Mouse (Mus musculus) liver, embryonic 15.5 days (tissue): Measurements from ENCODE around the gene Slc44a5. TPM values are rescaled to one million over a fixed set of nuclear protein-coding genes. Genes with fewer than 3 reads are reported as not detected.
"Not testable (repeated sequence)": the region's sequence is repeated elsewhere in the genome, so short reads cannot be mapped to it uniquely, and the experiment has no call there.

ENCODE experiments used
- ATAC-seq: fragments of 200-750 bp; cut with Nextera tagmentation; 2 replicates; pipeline ENCODE4 v1.8.0; 2017; ENCODE audit warnings: moderate number of reproducible peaks, mild to moderate bottlenecking, moderate library complexity; ENCODE audit not compliant: insufficient read depth
- H3K27ac ChIP-seq: fragments of 300-500 bp; sonication (generic); replicated peaks from 2 replicates; pipeline ENCODE4 v1.5.1; 2015; ENCODE audit warnings: mild to moderate bottlenecking, inconsistent platforms
- H3K27me3 ChIP-seq: fragments of 300-500 bp; sonication (generic); 2 replicates; pipeline ENCODE4 v1.6.1; 2015; ENCODE audit warnings: mild to moderate bottlenecking, inconsistent platforms
- H3K36me3 ChIP-seq: fragments of 300-500 bp; sonication (generic); replicated peaks from 2 replicates; pipeline ENCODE4 v1.6.1; 2015; ENCODE audit warnings: moderate library complexity, mild to moderate bottlenecking, inconsistent platforms
- H3K4me1 ChIP-seq: fragments of 300-500 bp; sonication (generic); replicated peaks from 2 replicates; pipeline ENCODE4 v1.6.1; 2015; ENCODE audit warnings: inconsistent platforms
- H3K4me2 ChIP-seq: fragments of 300-500 bp; sonication (generic); 2 replicates; pipeline ENCODE4 v1.6.1; 2015; ENCODE audit warnings: moderate library complexity, mild to moderate bottlenecking, inconsistent platforms
- H3K4me3 ChIP-seq: fragments of 300-500 bp; sonication (generic); replicated peaks from 2 replicates; pipeline ENCODE4 v1.5.1; 2015; ENCODE audit warnings: mild to moderate bottlenecking, inconsistent platforms
- H3K9ac ChIP-seq: fragments of 300-500 bp; sonication (generic); 2 replicates; pipeline ENCODE4 v1.6.1; 2015; ENCODE audit warnings: moderate library complexity, mild to moderate bottlenecking, inconsistent platforms
- H3K9me3 ChIP-seq: fragments of 300-500 bp; sonication (generic); replicated peaks from 2 replicates; pipeline ENCODE4 v1.6.1; 2016; ENCODE audit warnings: inconsistent platforms
- WGBS: fragments of 180-500 bp; shearing (Covaris S2); methylation state at CpG from one replicate; pipeline ENCODE4 v1.1.7; 2015; ENCODE audit warnings: mixed read lengths; ENCODE audit not compliant: insufficient replicate concordance; 5-methylcytosine and 5-hydroxymethylcytosine counted together
- polyA plus RNA-seq: library from polyadenylated mRNA; unstranded; fragments of >200 nt; fragmentation: Nextera tagmentation; extraction: Ambion mirVana; gene quantifications from 2 replicates; pipeline ENCODE4 v1.2.1, GENCODE M21; 2015

Slc44a5 gene
- polyA plus RNA-seq, 1 experiment from 2014 or later, result 0.29 TPM

DNA sequence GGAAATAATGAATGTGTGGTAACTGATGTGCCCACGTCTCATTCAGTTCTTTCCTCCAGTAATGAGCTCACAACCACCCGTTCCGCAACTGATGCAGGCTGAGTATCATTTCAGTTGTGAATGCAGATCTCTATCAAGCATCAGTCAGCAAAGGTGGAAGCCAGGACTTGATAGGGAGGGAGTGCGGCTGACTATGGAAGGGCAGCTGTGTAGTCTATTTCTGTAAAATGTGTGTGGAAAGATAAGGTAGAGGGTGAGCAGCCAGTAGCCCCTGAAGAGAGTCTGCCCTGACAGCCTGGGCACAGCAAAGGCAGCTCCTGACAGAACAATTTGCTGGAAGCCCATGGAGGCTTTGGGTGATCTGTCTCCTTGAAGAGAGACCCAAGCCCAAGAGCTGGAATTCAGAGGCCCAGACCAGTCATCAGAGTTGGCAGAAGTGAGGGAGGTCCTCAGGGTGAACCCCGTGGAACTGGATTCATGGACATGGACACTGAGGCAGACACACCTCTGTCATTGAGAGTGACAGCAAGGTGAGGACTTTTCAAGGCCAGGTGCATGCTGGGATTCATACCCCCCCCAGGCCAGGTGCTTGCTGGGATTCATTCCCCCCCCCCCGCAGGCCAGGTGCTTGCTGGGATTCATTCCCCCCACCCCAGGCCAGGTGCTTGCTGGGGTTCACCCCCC, 157.3 kb downstream of the Slc44a5 start:
- no peak overlapping the region for H3K27ac ChIP-seq
- no peak overlapping the region for H3K9ac ChIP-seq
- peak overlapping the region; percentile 44 for H3K4me2 ChIP-seq
- H3K9me3 ChIP-seq, result no peaks in the 10 kb centered on the region
- H3K36me3 ChIP-seq, result no peaks in the 10 kb centered on the region
- no peaks in the 10 kb centered on the region; the same call in 1 of the 2 replicates for H3K27me3 ChIP-seq
- H3K4me1 ChIP-seq, result peaks cover 20% of the 10 kb centered on the region
- no peak overlapping the region for H3K4me3 ChIP-seq
- WGBS, result 35% methylated on average over 6 of the region's 6 CpGs
- ATAC-seq, result peak; percentile 93

DNA sequence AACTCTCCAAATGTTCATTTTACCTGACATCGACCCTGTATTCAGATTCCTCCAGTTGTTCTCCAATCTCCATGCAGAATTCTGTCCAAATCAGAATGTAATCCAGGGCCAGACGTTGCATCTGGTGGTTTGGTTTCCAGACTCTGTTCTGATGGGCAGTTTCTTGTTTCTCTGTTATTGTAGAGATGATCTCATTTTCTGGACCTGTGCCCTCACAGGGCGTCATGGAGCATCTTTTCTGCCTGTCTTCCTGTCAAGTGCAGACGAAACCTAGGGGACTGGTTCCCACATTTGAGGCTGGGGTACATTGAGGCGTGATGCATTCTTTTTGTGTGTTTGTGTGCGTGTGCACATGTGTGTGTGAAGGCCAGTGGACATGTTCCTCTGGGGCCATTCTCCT, 160.8 kb downstream of the Slc44a5 start:
- Histone ChIP-seq H3K36me3 (no peaks in the 10 kb centered on the region), H3K9me3 (no peaks in the 10 kb centered on the region), H3K4me2 (no peak overlapping the region), H3K4me1 (peaks cover 15% of the 10 kb centered on the region), H3K27ac (no peak overlapping the region), H3K4me3 (no peak overlapping the region), H3K27me3 (no peaks in the 10 kb centered on the region), H3K9ac (no peak overlapping the region)
- 62% methylated on average over 6 of the region's 6 CpGs for WGBS
- ATAC-seq, result no peak

GRCm38 (mm10) chr3:154134701-154135100, 161.5 kb downstream of the Slc44a5 start:
- ATAC-seq, result no peak
- Histone ChIP-seq H3K4me2 (no peak overlapping the region), H3K9ac (no peak overlapping the region), H3K9me3 (no peaks in the 10 kb centered on the region), H3K36me3 (no peaks in the 10 kb centered on the region), H3K4me3 (no peak overlapping the region), H3K4me1 (peaks cover 13% of the 10 kb centered on the region), H3K27me3 (no peaks in the 10 kb centered on the region), H3K27ac (no peak overlapping the region)
- 51% methylated on average over 2 of the region's 2 CpGs for WGBS

DNA sequence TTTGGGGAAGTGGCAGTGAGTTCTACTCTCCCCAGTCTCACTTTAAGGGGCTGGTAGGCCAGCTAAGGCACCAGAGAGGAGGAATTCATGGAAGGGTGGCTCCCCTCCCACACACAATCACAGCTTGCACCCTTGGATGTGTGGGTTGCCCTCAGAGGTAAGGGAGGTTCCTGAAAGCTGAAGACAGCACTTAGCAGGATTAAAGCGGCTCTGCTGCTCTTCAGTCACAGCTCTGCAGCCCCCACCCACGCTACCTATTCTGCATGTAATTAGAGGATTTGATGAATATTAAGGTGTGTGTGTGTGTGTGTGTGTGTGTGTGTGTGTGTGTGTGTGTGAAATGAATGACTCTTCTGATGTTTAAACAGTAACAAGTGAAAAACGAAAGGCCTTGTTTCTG, 163.3 kb downstream of the Slc44a5 start:
- Histone ChIP-seq H3K4me1 (no peaks in the 10 kb centered on the region), H3K9me3 (no peaks in the 10 kb centered on the region), H3K4me2 (no peak overlapping the region), H3K27me3 (no peaks in the 10 kb centered on the region), H3K4me3 (no peak overlapping the region), H3K9ac (no peak overlapping the region), H3K36me3 (no peaks in the 10 kb centered on the region), H3K27ac (no peak overlapping the region)
- ATAC-seq, result no peak
- WGBS, result 73% methylated on average over 3 of the region's 3 CpGs

DNA sequence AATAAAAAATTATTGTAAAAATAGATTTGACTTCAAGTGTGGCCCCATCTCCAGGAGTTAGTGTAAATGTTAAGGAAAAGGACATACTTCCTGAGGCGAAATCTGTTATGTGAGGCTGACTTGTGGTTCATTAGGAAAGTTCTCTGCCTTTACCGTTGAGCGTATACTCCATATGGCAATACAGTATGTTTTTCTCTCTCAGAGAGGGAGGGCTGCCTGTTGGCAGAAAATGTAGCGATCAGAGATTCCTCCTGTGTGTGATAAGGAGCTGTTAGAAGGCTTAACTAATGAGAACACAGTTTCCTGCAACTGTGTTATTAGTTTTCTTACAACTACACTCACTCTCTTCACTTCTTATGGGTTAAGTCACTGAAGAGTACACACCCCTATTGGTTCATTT, 168.1 kb downstream of the Slc44a5 start:
- Histone ChIP-seq H3K27me3 (no peaks in the 10 kb centered on the region), H3K9ac (no peak overlapping the region), H3K27ac (no peak overlapping the region), H3K36me3 (no peaks in the 10 kb centered on the region), H3K4me3 (no peak overlapping the region), H3K4me1 (no peaks in the 10 kb centered on the region), H3K4me2 (no peak overlapping the region), H3K9me3 (no peaks in the 10 kb centered on the region)
- ATAC-seq, result no peak
- WGBS, result 36% methylated on average over 4 of the region's 4 CpGs

GRCm38 (mm10) chr3:154142618-154143017, 169.4 kb downstream of the Slc44a5 start:
- Histone ChIP-seq H3K36me3 (no peaks in the 10 kb centered on the region), H3K27me3 (no peaks in the 10 kb centered on the region), H3K4me2 (no peak overlapping the region), H3K9me3 (no peaks in the 10 kb centered on the region), H3K27ac (no peak overlapping the region), H3K4me3 (no peak overlapping the region), H3K4me1 (no peaks in the 10 kb centered on the region), H3K9ac (no peak overlapping the region)
- 64% methylated on average over 4 of the region's 4 CpGs for WGBS
- ATAC-seq, result no peak

DNA sequence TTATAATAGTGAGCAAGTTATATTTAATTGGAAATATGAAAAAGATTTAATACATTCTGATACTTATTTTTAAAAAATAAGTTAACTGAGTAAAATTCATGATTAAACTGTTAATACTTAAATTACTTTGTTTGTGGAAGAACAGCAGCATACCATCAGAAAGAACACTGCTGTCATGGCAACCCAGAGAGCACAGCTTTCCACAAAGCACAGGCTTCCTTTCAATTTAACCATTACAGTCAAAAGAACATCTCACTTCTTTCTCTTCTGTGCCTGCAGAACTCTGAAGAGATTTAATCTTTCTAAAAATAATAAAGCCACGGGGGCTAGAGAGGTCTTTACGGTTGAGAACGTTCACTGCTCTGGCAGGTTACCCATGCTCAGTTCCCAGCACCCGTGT, 172.5 kb downstream of the Slc44a5 start:
- ATAC-seq, result no peak
- Histone ChIP-seq H3K36me3 (no peaks in the 10 kb centered on the region), H3K9me3 (no peaks in the 10 kb centered on the region), H3K27me3 (peaks cover 9% of the 10 kb centered on the region; the same call in 1 of the 2 replicates), H3K27ac (no peak overlapping the region), H3K4me1 (no peaks in the 10 kb centered on the region), H3K4me3 (no peak overlapping the region), H3K9ac (no peak overlapping the region), H3K4me2 (no peak overlapping the region)
- 59% methylated on average over 4 of the region's 4 CpGs for WGBS

GRCm38 (mm10) chr3:154149778-154150177, 176.5 kb downstream of the Slc44a5 start:
- H3K9me3 ChIP-seq, result no peaks in the 10 kb centered on the region
- no peaks in the 10 kb centered on the region for H3K4me1 ChIP-seq
- H3K4me3 ChIP-seq, result no peak overlapping the region
- no peak overlapping the region for H3K4me2 ChIP-seq
- H3K36me3 ChIP-seq, result no peaks in the 10 kb centered on the region
- 60% methylated on average over 4 of the region's 4 CpGs for WGBS
- peaks cover 9% of the 10 kb centered on the region; the same call in 1 of the 2 replicates for H3K27me3 ChIP-seq
- no peak overlapping the region for H3K9ac ChIP-seq
- no peak overlapping the region for H3K27ac ChIP-seq
- no peak for ATAC-seq

GRCm38 (mm10) chr3:154153541-154153940, 180.3 kb downstream of the Slc44a5 start:
- ATAC-seq, H3K4me3 ChIP-seq, H3K4me1 ChIP-seq, H3K27ac ChIP-seq, H3K9ac ChIP-seq, H3K27me3 ChIP-seq, H3K4me2 ChIP-seq, H3K36me3 ChIP-seq, H3K9me3 ChIP-seq: not testable (repeated sequence)
- WGBS, result 52% methylated on average over 3 of the region's 3 CpGs

DNA sequence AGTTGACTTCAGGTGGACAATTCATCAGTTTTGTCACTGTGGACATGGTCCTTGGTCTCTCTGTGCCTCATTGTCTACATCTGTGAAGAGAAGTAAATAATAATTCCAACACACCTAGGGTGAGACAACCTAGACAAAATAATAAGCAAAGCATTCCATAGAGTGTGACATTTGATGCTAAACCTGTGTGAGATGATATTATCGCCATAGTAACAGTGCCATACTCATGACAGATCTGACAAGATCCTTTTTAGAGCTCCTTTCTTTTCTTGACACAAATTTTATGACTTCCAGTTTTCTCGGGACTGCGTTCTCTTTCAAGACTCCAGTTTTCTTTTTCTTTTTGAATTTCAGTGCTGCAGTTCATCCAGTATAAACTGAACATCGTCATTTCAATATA, 192.6 kb downstream of the Slc44a5 start:
- no peak overlapping the region for H3K27ac ChIP-seq
- H3K4me3 ChIP-seq, result no peak overlapping the region
- 72% methylated on average over 4 of the region's 4 CpGs for WGBS
- no peaks in the 10 kb centered on the region for H3K9me3 ChIP-seq
- no peak overlapping the region for H3K9ac ChIP-seq
- ATAC-seq, result no peak
- H3K4me2 ChIP-seq, result no peak overlapping the region
- H3K4me1 ChIP-seq, result no peaks in the 10 kb centered on the region
- no peaks in the 10 kb centered on the region for H3K27me3 ChIP-seq
- H3K36me3 ChIP-seq, result no peaks in the 10 kb centered on the region

GRCm38 (mm10) chr3:154171881-154172592, 198.8 kb downstream of the Slc44a5 start:
- Histone ChIP-seq H3K4me3 (no peak overlapping the region), H3K9me3 (no peaks in the 10 kb centered on the region), H3K4me1 (no peaks in the 10 kb centered on the region), H3K36me3 (no peaks in the 10 kb centered on the region), H3K27me3 (no peaks in the 10 kb centered on the region), H3K27ac (no peak overlapping the region), H3K9ac (no peak overlapping the region), H3K4me2 (no peak overlapping the region)
- 61% methylated on average over 10 of the region's 10 CpGs for WGBS
- ATAC-seq, result no peak
